Mouse (Mus musculus) layer of hippocampus, adult 11-12 months (tissue): ENCODE measurements around the gene Lbh.

ENCODE experiments used
- DNase-seq: peaks from one replicate; pipeline ENCODE4 v3.0.0; 2022; ENCODE audit warnings: low spot score

Gene Lbh

GRCm38 (mm10) chr17:72938871-72939568 lies 20.9 kb downstream of the Lbh start:
- no peak for DNase-seq

- no peak for DNase-seq
These were observed 21.4 kb downstream of the Lbh start for GRCm38 (mm10) chr17:72939569-72939899.

- DNase-seq, result no peak
These were observed 26.3 kb downstream of the Lbh start for GRCm38 (mm10) chr17:72944368-72944767.

GRCm38 (mm10) chr17:72947111-72947859 lies 29.2 kb downstream of the Lbh start:
- DNase-seq, result no peak

GRCm38 (mm10) chr17:72948119-72948518 lies 30.0 kb downstream of the Lbh start:
- DNase-seq, result no peak

- no peak for DNase-seq
These were observed 31.2 kb downstream of the Lbh start for GRCm38 (mm10) chr17:72949247-72949701.

- DNase-seq, result no peak
These were observed 33.2 kb downstream of the Lbh start for GRCm38 (mm10) chr17:72951331-72951730.

- no peak for DNase-seq
These were observed 35.9 kb downstream of the Lbh start for GRCm38 (mm10) chr17:72953811-72954685.

- no peak for DNase-seq
These were observed 37.4 kb downstream of the Lbh start for GRCm38 (mm10) chr17:72955534-72955933.

GRCm38 (mm10) chr17:72957016-72957415 lies 38.9 kb downstream of the Lbh start:
- DNase-seq, result no peak

- no peak for DNase-seq
These were observed 40.8 kb downstream of the Lbh start for GRCm38 (mm10) chr17:72958886-72959285.

GRCm38 (mm10) chr17:72959497-72960039 lies 41.5 kb downstream of the Lbh start:
- DNase-seq, result no peak

- no peak for DNase-seq
These were observed 42.1 kb downstream of the Lbh start for GRCm38 (mm10) chr17:72960243-72960642.

GRCm38 (mm10) chr17:72960873-72961272 lies 42.8 kb downstream of the Lbh start:
- DNase-seq, result no peak

- no peak for DNase-seq
These were observed 44.0 kb downstream of the Lbh start for GRCm38 (mm10) chr17:72961953-72962630.

GRCm38 (mm10) chr17:72965687-72966086 lies 47.6 kb downstream of the Lbh start:
- DNase-seq, result no peak

- DNase-seq, result no peak
These were observed 48.0 kb downstream of the Lbh start for GRCm38 (mm10) chr17:72966091-72966531.

- DNase-seq, result no peak
These were observed 48.8 kb downstream of the Lbh start for GRCm38 (mm10) chr17:72966878-72967277.

GRCm38 (mm10) chr17:72967371-72968175 lies 49.5 kb downstream of the Lbh start:
- no peak for DNase-seq

- DNase-seq, result no peak
These were observed 50.6 kb downstream of the Lbh start for GRCm38 (mm10) chr17:72968666-72969065.
